Comparison of ENCODE assay signal across 8 mouse cellular contexts in the genomic region with DNA sequence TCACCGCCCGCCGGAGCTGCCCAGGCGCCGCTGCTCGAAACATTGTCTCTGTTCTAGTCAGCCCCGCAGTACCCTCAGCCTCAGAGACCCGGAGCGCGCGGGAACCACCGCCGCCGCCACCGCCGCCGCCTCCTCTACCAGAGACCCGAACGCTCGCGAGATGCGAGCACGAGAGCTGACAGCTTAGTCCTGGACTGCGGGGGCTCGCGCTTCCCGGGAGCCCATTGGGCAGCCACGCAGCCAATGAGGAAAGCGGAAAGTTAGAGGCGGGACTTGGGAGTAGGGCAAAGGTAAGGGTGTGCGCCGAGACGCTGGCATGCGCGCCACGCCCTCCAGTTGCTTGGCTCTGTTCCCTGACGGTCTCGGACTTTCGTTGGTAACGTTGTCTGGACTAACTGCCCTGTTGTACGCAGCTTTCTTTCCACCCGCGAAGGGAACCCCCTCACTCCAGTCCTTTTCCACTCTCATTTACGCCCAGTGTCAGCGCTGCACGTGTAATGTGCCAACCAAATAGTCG. TPM values are rescaled to one million over a fixed set of nuclear protein-coding genes. Genes with fewer than 3 reads are reported as not detected.
DNase-seq lines count a peak whose midpoint lies in the region; ATAC-seq lines count a peak whose summit lies in the region.

A gene (minus strand): TSS at position 217 of the 517 bp plus-strand sequence.

- peak; percentile 100 for ATAC-seq in inflammation-experienced regulatory T-cells, adult 6 months
- peak; percentile 99 for ATAC-seq in megakaryocyte-erythroid progenitor cell, adult 5-6 weeks (replicated peaks; ENCODE audit: low FRiP score, low TSS enrichment, poor library complexity, severe bottlenecking)

- peak; percentile 97 to 98 for DNase-seq in adrenal gland, adult (ENCODE audit: inconsistent age in 2 of 2, low spot score in 1 of 2)
- peak; percentile 98 for DNase-seq in embryo, embryonic 10.5 days (ENCODE audit: low spot score)
- peak; percentile 95 for DNase-seq in gastrocnemius, postnatal 14 days
- DNase-seq in left cerebral cortex, postnatal 10 days (ENCODE audit: extremely low spot score in 1 of 2, low spot score in 2 of 2) = peak; percentile 90 to 97
- peak; percentile 95 for DNase-seq in right cerebral cortex, postnatal 25 days
- peak; percentile 92 to 94 for DNase-seq in urinary bladder, postnatal 4 days (ENCODE audit: low spot score in 2 of 2)

- intact Hi-C loops in gastrocnemius, postnatal 14 days (cut with DNase I; ENCODE audit: low total_unique reads) = no loop called here
- intact Hi-C loops in left cerebral cortex, postnatal 10 days (cut with DNase I) = no loop called here

RNA-seq across cellular contexts. Expression of the gene that starts here (rescaled TPM):
- 100 to 1,000 TPM; 229 to 279 TPM for total RNA-seq in gastrocnemius, postnatal 14 days (2021)
- 100 to 1,000 TPM; 123 to 175 (median 136) TPM for polyA plus RNA-seq in inflammation-experienced regulatory T-cells, adult 6 months (2017; shearing (Covaris generic))
- 10 to 100 TPM; 42.7 to 44.6 TPM for total RNA-seq in left cerebral cortex, postnatal 10 days (2021)
- total RNA-seq in megakaryocyte-erythroid progenitor cell, adult 5-6 weeks (2014; fragmentation: Nextera tagmentation) = 115 and 121 TPM in 2 replicates
- 72.0 and 72.8 TPM in 2 replicates for total RNA-seq in megakaryocyte-erythroid progenitor cell, adult 5-6 weeks (2017)

Comparison
In these comparisons a context has a peak if more than half of its experiments do, and no peak if none do; other contexts are left out.
1. Peak in every context shown above with its lines: DNase-seq and ATAC-seq.